Mouse (Mus musculus): ENCODE results near the gene Ccnyl1.

The Ccnyl1 gene

GRCm38 (mm10) chr1:64701780-64702179, 11.5 kb downstream of the Ccnyl1 start:
- DNase-seq (ENCODE audit: low spot score), result no peak

- DNase-seq (ENCODE audit: low spot score), result peak; percentile 70
These were observed 15.0 kb downstream of the Ccnyl1 start for GRCm38 (mm10) chr1:64705230-64705629.

- no peak for DNase-seq (ENCODE audit: low spot score)
These were observed 16.4 kb downstream of the Ccnyl1 start for GRCm38 (mm10) chr1:64706610-64707009.

GRCm38 (mm10) chr1:64709891-64710290, 19.6 kb downstream of the Ccnyl1 start:
- peak; percentile 33 for DNase-seq (ENCODE audit: low spot score)

GRCm38 (mm10) chr1:64712006-64712760, 21.9 kb downstream of the Ccnyl1 start:
- no peak for DNase-seq (ENCODE audit: low spot score)

GRCm38 (mm10) chr1:64715458-64715857, 25.2 kb downstream of the Ccnyl1 start:
- no peak for DNase-seq (ENCODE audit: low spot score)

- no peak for DNase-seq (ENCODE audit: low spot score)
These were observed 26.5 kb downstream of the Ccnyl1 start for GRCm38 (mm10) chr1:64716589-64717304.

- peak; percentile 59 for DNase-seq (ENCODE audit: low spot score)
These were observed 27.2 kb downstream of the Ccnyl1 start for GRCm38 (mm10) chr1:64717504-64717903.

GRCm38 (mm10) chr1:64721034-64721587, 30.9 kb downstream of the Ccnyl1 start:
- no peak for DNase-seq (ENCODE audit: low spot score)

GRCm38 (mm10) chr1:64730046-64730445, 39.8 kb downstream of the Ccnyl1 start:
- no peak for DNase-seq (ENCODE audit: low spot score)

- DNase-seq (ENCODE audit: low spot score), result no peak
These were observed 41.2 kb downstream of the Ccnyl1 start for GRCm38 (mm10) chr1:64731341-64732020.

GRCm38 (mm10) chr1:64732161-64732560, 41.9 kb downstream of the Ccnyl1 start:
- DNase-seq (ENCODE audit: low spot score), result no peak

GRCm38 (mm10) chr1:64732637-64733200, 42.5 kb downstream of the Ccnyl1 start:
- DNase-seq (ENCODE audit: low spot score), result no peak

GRCm38 (mm10) chr1:64733453-64734245, 43.4 kb downstream of the Ccnyl1 start:
- no peak for DNase-seq (ENCODE audit: low spot score)

- no peak for DNase-seq (ENCODE audit: low spot score)
These were observed 44.8 kb downstream of the Ccnyl1 start for GRCm38 (mm10) chr1:64734771-64735750.

- no peak for DNase-seq (ENCODE audit: low spot score)
These were observed 45.8 kb downstream of the Ccnyl1 start for GRCm38 (mm10) chr1:64735781-64736680.

- no peak for DNase-seq (ENCODE audit: low spot score)
These were observed 46.6 kb downstream of the Ccnyl1 start for GRCm38 (mm10) chr1:64736681-64737501.

- peak; percentile 96 for DNase-seq (ENCODE audit: low spot score)
These were observed 47.4 kb downstream of the Ccnyl1 start, which contains the start of gene Fzd5 for GRCm38 (mm10) chr1:64737502-64738179. Gene Fzd5 (minus strand): TSS chr1:64737751.
